Mouse (Mus musculus) myocyte (in vitro differentiated cells): Measurements from ENCODE around the gene Six2. TPM values are rescaled to one million over a fixed set of nuclear protein-coding genes. Genes with fewer than 3 reads are reported as not detected.

Experiments
- H3K27me3 ChIP-seq: one replicate; pipeline ENCODE4 v1.6.1; 2011; ENCODE audit not compliant: control insufficient read depth, insufficient read depth, insufficient read length
- H3K36me3 ChIP-seq: one replicate; pipeline ENCODE4 v1.6.1; 2011; ENCODE audit not compliant: control insufficient read depth, insufficient read depth
- H3K4me2 ChIP-seq: one replicate; pipeline ENCODE4 v1.6.1; 2011; ENCODE audit warnings: low read depth, control low read depth
- H3K4me3 ChIP-seq: one replicate; pipeline ENCODE4 v1.5.1; 2011; ENCODE audit warnings: mild to moderate bottlenecking, control low read depth, moderate library complexity
- H3K79me2 ChIP-seq: one replicate; pipeline ENCODE4 v1.6.1; 2011; ENCODE audit not compliant: control insufficient read depth, insufficient read depth
- H3ac ChIP-seq: one replicate; pipeline ENCODE4 v1.6.1; 2011; ENCODE audit not compliant: control insufficient read depth, insufficient read length
- CEBPB ChIP-seq: IDR thresholded peaks from 2 replicates; pipeline ENCODE4 v1.6.1; 2011; ENCODE audit warnings: mild to moderate bottlenecking, moderate library complexity; ENCODE audit not compliant: poor library complexity, insufficient read depth, severe bottlenecking
- E2F4 ChIP-seq: IDR thresholded peaks from one replicate; pipeline ENCODE4 v1.6.1; 2011; ENCODE audit warnings: mild to moderate bottlenecking, control low read depth, moderate library complexity; ENCODE audit not compliant: insufficient read depth
- MAX ChIP-seq: IDR thresholded peaks from one replicate; pipeline ENCODE4 v1.6.1; 2011; ENCODE audit warnings: low read depth, mild to moderate bottlenecking, control low read depth
- MYOD1 ChIP-seq, 3 experiments: IDR thresholded peaks; one replicate each; pipeline ENCODE4 v1.6.1; 2011; ENCODE audit warnings: control low read depth in 2 of 3, low read depth in 2 of 3, mild to moderate bottlenecking in 2 of 3, moderate library complexity in 1 of 3; ENCODE audit not compliant: insufficient read length in 2 of 3, control insufficient read depth in 1 of 3
- MYOG ChIP-seq, 3 experiments: IDR thresholded peaks; one replicate each; pipeline ENCODE4 v1.6.1; 2011; ENCODE audit warnings: control low read depth in 2 of 3, low read depth in 2 of 3, mild to moderate bottlenecking in 2 of 3; ENCODE audit not compliant: insufficient read length in 2 of 3, control insufficient read depth in 1 of 3, insufficient read depth in 1 of 3
- POLR2A ChIP-seq: IDR thresholded peaks from one replicate; pipeline ENCODE4 v1.6.1; 2011; ENCODE audit warnings: low read depth, mild to moderate bottlenecking, control low read depth, moderate library complexity; ENCODE audit not compliant: insufficient read length
- POLR2AphosphoS2 ChIP-seq: IDR thresholded peaks from one replicate; pipeline ENCODE4 v1.6.1; 2011; ENCODE audit warnings: low read depth, control low read depth; ENCODE audit not compliant: insufficient read length
- REST ChIP-seq: IDR thresholded peaks from one replicate; pipeline ENCODE4 v1.6.1; 2011; ENCODE audit warnings: mild to moderate bottlenecking, control low read depth, moderate library complexity; ENCODE audit not compliant: insufficient read depth, insufficient read length
- SRF ChIP-seq: IDR thresholded peaks from one replicate; pipeline ENCODE4 v1.6.1; 2011; ENCODE audit warnings: low read depth; ENCODE audit not compliant: control insufficient read depth, insufficient read length
- TCF12 ChIP-seq: IDR thresholded peaks from one replicate; pipeline ENCODE4 v1.6.1; 2011; ENCODE audit warnings: mild to moderate bottlenecking, control low read depth; ENCODE audit not compliant: poor library complexity, insufficient read depth, severe bottlenecking
- TCF3 ChIP-seq: IDR thresholded peaks from one replicate; pipeline ENCODE4 v1.6.1; 2011; ENCODE audit warnings: low read depth, control low read depth; ENCODE audit not compliant: insufficient read length
- USF1 ChIP-seq: IDR thresholded peaks from one replicate; pipeline ENCODE4 v1.6.1; 2011; ENCODE audit warnings: low read depth, mild to moderate bottlenecking, control low read depth, moderate library complexity
- polyA plus RNA-seq: library from polyadenylated mRNA; unstranded; fragments of >200 nt; fragmentation: generic; extraction: Trizol; gene quantifications from one replicate; pipeline ENCODE4 v1.2.1, GENCODE M21; 2012; ENCODE audit warnings: missing spikeins

Gene Six2
- polyA plus RNA-seq, 1 experiment, result not detected

DNA sequence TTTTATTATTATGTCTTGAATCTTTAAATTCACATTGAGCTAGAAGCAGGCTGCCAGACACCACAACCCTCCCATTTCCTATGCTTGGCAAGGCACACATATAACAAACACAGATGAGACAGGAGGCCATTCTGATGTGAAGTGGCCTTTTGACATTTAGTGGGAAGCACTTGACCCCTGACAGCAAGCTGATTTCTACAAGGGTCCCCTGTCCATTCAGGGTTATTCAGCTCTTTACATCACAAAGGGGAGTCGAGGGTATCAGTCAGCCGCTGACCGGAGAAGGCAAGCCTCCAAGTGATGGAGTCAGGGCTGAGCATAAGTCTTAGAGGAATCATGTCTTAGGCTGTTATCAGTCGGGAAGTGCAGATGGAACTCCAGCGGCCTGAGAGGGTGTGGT lies 26.3 kb upstream of the Six2 start:
- no peak for TF ChIP-seq E2F4
- TF ChIP-seq REST, result no peak
- no peak for TF ChIP-seq POLR2AphosphoS2
- TF ChIP-seq MYOG (IDR thresholded peaks at IDR 0.05; ENCODE audit: control insufficient read depth in 1 of 3, insufficient read depth in 1 of 3, insufficient read length in 2 of 3, low read depth in 2 of 3), result no peak
- TF ChIP-seq SRF, result no peak
- TF ChIP-seq MAX, result no peak
- TF ChIP-seq USF1, result no peak
- TF ChIP-seq MYOD1 (IDR thresholded peaks at IDR 0.05; ENCODE audit: control insufficient read depth in 1 of 3, insufficient read length in 2 of 3, low read depth in 2 of 3), result no peak
- TF ChIP-seq TCF3, result no peak
- TF ChIP-seq CEBPB, result no peak
- no peak for TF ChIP-seq TCF12
- no peak for TF ChIP-seq POLR2A
- Histone ChIP-seq H3K79me2 (no peaks in the 10 kb centered on the region), H3K27me3 (no peaks in the 10 kb centered on the region), H3K4me3 (no peak overlapping the region), H3K36me3 (no peaks in the 10 kb centered on the region), H3ac (no peak overlapping the region), H3K4me2 (no peak overlapping the region)

DNA sequence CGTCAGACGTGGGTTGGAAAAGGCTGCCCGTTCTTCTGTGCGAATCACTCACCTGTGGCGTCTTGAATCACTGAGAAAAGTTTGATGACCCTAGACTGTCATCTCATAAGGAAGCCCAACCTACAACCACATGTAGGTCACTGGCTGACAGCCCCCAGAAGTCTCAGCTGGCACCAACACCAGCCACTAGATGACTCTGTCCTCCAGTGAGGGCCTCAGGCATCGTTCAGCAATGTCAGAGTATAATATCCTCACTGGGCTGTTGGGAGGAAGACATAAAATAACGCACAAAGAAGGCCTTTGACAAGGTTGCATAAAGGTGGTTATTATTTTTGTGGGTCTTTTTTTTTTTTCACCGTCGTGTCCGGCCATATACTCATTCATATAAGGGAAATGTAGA lies 24.8 kb upstream of the Six2 start:
- no peaks in the 10 kb centered on the region for H3K27me3 ChIP-seq
- no peak overlapping the region for H3K4me2 ChIP-seq
- no peaks in the 10 kb centered on the region for H3K79me2 ChIP-seq
- H3ac ChIP-seq, result no peak overlapping the region
- no peak for TF ChIP-seq SRF
- TF ChIP-seq REST, result no peak
- no peak for TF ChIP-seq USF1
- TF ChIP-seq MYOD1 (IDR thresholded peaks at IDR 0.05; ENCODE audit: control insufficient read depth in 1 of 3, insufficient read length in 2 of 3, low read depth in 2 of 3), result no peak
- TF ChIP-seq MYOG (IDR thresholded peaks at IDR 0.05; ENCODE audit: control insufficient read depth in 1 of 3, insufficient read depth in 1 of 3, insufficient read length in 2 of 3, low read depth in 2 of 3), result no peak
- no peak for TF ChIP-seq TCF3
- no peak for TF ChIP-seq E2F4
- TF ChIP-seq TCF12, result no peak
- TF ChIP-seq MAX, result no peak
- no peak for TF ChIP-seq POLR2A
- TF ChIP-seq POLR2AphosphoS2, result no peak
- TF ChIP-seq CEBPB, result no peak
- H3K4me3 ChIP-seq, result no peak overlapping the region
- H3K36me3 ChIP-seq, result no peaks in the 10 kb centered on the region

DNA sequence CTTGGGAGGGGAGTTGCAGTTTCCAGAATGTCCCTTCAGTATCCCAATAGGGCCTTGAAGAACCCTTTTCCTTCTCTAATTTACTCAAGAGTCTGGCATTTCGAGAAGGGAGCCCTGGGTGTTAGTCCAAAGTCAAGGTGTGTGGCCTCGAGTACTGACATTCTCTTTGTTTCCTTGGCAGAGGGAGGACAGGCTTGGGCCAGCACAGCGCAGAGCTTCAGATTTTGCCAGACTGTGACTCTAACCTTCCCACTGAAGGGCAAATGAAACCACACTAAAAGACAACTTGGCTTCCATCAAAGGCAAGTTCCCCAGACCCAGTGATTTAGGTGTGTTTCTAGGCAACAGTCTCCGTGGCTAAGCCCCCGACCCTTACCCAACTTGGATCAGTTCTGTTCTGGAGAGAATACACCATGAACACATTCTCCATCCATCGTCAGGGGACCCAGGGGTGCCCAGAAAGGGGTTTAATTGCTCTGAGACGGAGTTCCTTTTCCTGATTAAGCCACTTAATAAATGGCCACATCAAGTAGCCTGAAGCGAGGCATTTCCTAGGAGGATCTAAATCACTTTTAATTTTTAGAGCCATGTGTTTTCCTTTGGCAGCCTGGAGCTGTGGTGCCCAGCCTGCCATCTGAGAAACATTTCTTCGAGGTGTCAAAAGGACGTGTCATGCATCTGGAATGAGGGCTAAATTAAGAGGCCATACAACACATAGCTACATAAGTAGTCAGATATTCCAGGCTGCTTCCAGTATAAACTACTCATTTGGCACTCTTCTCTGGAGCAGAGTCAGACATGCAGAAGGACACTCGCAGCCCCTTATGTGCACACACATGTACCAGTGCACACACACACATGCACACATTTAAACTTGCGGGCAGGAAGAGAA lies 16.5 kb upstream of the Six2 start:
- Histone ChIP-seq H3K36me3 (no peaks in the 10 kb centered on the region), H3K27me3 (no peaks in the 10 kb centered on the region), H3K79me2 (no peaks in the 10 kb centered on the region), H3K4me2 (no peak overlapping the region), H3K4me3 (no peak overlapping the region), H3ac (no peak overlapping the region)
- no peak for TF ChIP-seq CEBPB
- TF ChIP-seq REST, result no peak
- TF ChIP-seq MYOD1 (IDR thresholded peaks at IDR 0.05; ENCODE audit: control insufficient read depth in 1 of 3, insufficient read length in 2 of 3, low read depth in 2 of 3), result no peak
- TF ChIP-seq SRF, result no peak
- no peak for TF ChIP-seq E2F4

DNA sequence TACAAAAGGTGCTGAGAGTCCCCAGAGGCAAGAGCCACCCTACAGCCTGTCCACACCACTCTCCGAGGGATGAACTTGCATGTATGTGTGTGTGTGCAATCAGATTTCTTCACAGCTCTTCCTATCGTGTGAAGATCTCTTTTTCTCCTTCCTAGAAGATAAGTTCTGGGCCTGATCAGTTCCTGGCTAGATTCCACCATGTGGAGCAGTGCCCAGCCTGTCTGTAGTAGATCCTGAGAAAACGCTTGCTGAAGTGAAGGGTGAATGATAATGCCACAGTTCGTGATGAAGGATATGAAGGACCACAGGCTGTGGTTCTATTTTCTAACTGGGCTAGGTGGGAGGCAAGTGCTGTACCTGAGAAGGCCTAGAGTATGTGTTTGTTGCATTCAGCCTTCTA lies 12.0 kb upstream of the Six2 start:
- H3K4me3 ChIP-seq, result no peak overlapping the region
- no peak for TF ChIP-seq E2F4
- TF ChIP-seq TCF12, result no peak
- no peak for TF ChIP-seq SRF
- TF ChIP-seq TCF3, result no peak
- TF ChIP-seq REST, result no peak
- no peak for TF ChIP-seq POLR2A
- no peak for TF ChIP-seq MYOG (IDR thresholded peaks at IDR 0.05; ENCODE audit: control insufficient read depth in 1 of 3, insufficient read depth in 1 of 3, insufficient read length in 2 of 3, low read depth in 2 of 3)
- TF ChIP-seq POLR2AphosphoS2, result no peak
- no peak for TF ChIP-seq CEBPB
- no peak for TF ChIP-seq MAX
- no peak for TF ChIP-seq MYOD1 (IDR thresholded peaks at IDR 0.05; ENCODE audit: control insufficient read depth in 1 of 3, insufficient read length in 2 of 3, low read depth in 2 of 3)
- TF ChIP-seq USF1, result no peak
- H3K36me3 ChIP-seq, result no peaks in the 10 kb centered on the region
- no peaks in the 10 kb centered on the region for H3K79me2 ChIP-seq
- H3ac ChIP-seq, result no peak overlapping the region
- H3K4me2 ChIP-seq, result no peak overlapping the region
- no peaks in the 10 kb centered on the region for H3K27me3 ChIP-seq
